Mouse (Mus musculus): Measurements from ENCODE around the gene Fhod1. TPM values are rescaled to one million over a fixed set of nuclear protein-coding genes. Genes with fewer than 3 reads are reported as not detected.
A peak's percentile ranks its signal among the peaks of the same experiment; 100 is the strongest.
"Not testable (repeated sequence)": the region's sequence is repeated elsewhere in the genome, so short reads cannot be mapped to it uniquely, and the experiment has no call there.

Fhod1 gene
- polyA plus RNA-seq, 1 experiment from 2014 or later, result 18.8 TPM

GRCm38 (mm10) chr8:105295256-105295655 is 52.5 kb downstream of the Fhod1 start:
- DNase-seq (no peak), ATAC-seq (ENCODE audit: insufficient read depth) (no peak)
- Histone ChIP-seq H3K27ac (ENCODE audit: low read depth) (peak overlapping the region; percentile 37; the same call in 1 of the 2 replicates), H3K4me2 (peak overlapping the region; percentile 49), H3K27me3 (ENCODE audit: insufficient read depth, low read length) (peaks cover 6% of the 10 kb centered on the region), H3K9me3 (ENCODE audit: low read depth, low read length) (no peaks in the 10 kb centered on the region), H3K36me3 (ENCODE audit: insufficient read depth) (peaks cover 18% of the 10 kb centered on the region), H3K9ac (peak overlapping the region; percentile 18; the same call in 1 of the 2 replicates), H3K4me1 (ENCODE audit: insufficient read depth) (0 out of 2 replicates have a peak, but pooled peaks cover 6% of the 10 kb centered on the region), H3K4me3 (ENCODE audit: low read depth, low read length) (peak overlapping the region; percentile 32)
- 56% methylated on average over 11 of the region's 11 CpGs for WGBS
- TF ChIP-seq CTCF (IDR thresholded peaks at IDR 0.05; ENCODE audit: low read depth), result no peak

GRCm38 (mm10) chr8:105294776-105295175 is 53.0 kb downstream of the Fhod1 start:
- Histone ChIP-seq H3K27ac (ENCODE audit: low read depth) (no peak overlapping the region), H3K9me3 (ENCODE audit: low read depth, low read length) (no peaks in the 10 kb centered on the region), H3K27me3 (ENCODE audit: insufficient read depth, low read length) (peaks cover 11% of the 10 kb centered on the region), H3K9ac (peak overlapping the region; percentile 18; the same call in 1 of the 2 replicates), H3K36me3 (ENCODE audit: insufficient read depth) (peaks cover 13% of the 10 kb centered on the region; the same call in 1 of the 2 replicates), H3K4me3 (ENCODE audit: low read depth, low read length) (peak overlapping the region; percentile 32), H3K4me1 (ENCODE audit: insufficient read depth) (0 out of 2 replicates have a peak, but pooled peaks cover 6% of the 10 kb centered on the region), H3K4me2 (peak overlapping the region; percentile 49)
- ATAC-seq (ENCODE audit: insufficient read depth) (no peak), DNase-seq (no peak)
- TF ChIP-seq CTCF (IDR thresholded peaks at IDR 0.05; ENCODE audit: low read depth), result no peak
- 55% methylated on average over 9 of the region's 9 CpGs for WGBS

GRCm38 (mm10) chr8:105293405-105293804 is 54.3 kb downstream of the Fhod1 start:
- WGBS, result 56% methylated on average over 19 of the region's 19 CpGs

GRCm38 (mm10) chr8:105292471-105292870 is 55.3 kb downstream of the Fhod1 start:
- Histone ChIP-seq H3K4me2 (no peak overlapping the region), H3K4me1 (ENCODE audit: insufficient read depth) (no peaks in the 10 kb centered on the region; the same call in 1 of the 2 replicates), H3K27me3 (ENCODE audit: insufficient read depth, low read length) (peaks cover 13% of the 10 kb centered on the region), H3K27ac (ENCODE audit: low read depth) (no peak overlapping the region), H3K4me3 (ENCODE audit: low read depth, low read length) (no peak overlapping the region), H3K9ac (no peak overlapping the region), H3K9me3 (ENCODE audit: low read depth, low read length) (no peaks in the 10 kb centered on the region), H3K36me3 (ENCODE audit: insufficient read depth) (no peaks in the 10 kb centered on the region)
- DNase-seq (no peak), ATAC-seq (ENCODE audit: insufficient read depth) (no peak)
- no peak for TF ChIP-seq CTCF (IDR thresholded peaks at IDR 0.05; ENCODE audit: low read depth)
- 72% methylated on average over 7 of the region's 7 CpGs for WGBS

More at GRCm38 (mm10) chr8:105293405-105293804, 54.3 kb downstream of the Fhod1 start:
- Histone ChIP-seq H3K27me3 (ENCODE audit: insufficient read depth, low read length) (peaks cover 13% of the 10 kb centered on the region), H3K9me3 (ENCODE audit: low read depth, low read length) (no peaks in the 10 kb centered on the region), H3K27ac (ENCODE audit: low read depth) (no peak overlapping the region), H3K9ac (no peak overlapping the region), H3K4me3 (ENCODE audit: low read depth, low read length) (no peak overlapping the region), H3K36me3 (ENCODE audit: insufficient read depth) (0 out of 2 replicates have a peak, but pooled peaks cover 2% of the 10 kb centered on the region), H3K4me2 (no peak overlapping the region), H3K4me1 (ENCODE audit: insufficient read depth) (0 out of 2 replicates have a peak, but pooled peaks cover 3% of the 10 kb centered on the region)
- no peak for TF ChIP-seq CTCF (IDR thresholded peaks at IDR 0.05; ENCODE audit: low read depth)
- DNase-seq, result no peak
- ATAC-seq (ENCODE audit: insufficient read depth), result no peak

GRCm38 (mm10) chr8:105291802-105292201 is 56.0 kb downstream of the Fhod1 start:
- not testable (repeated sequence) for ATAC-seq (ENCODE audit: insufficient read depth); H3K4me2 ChIP-seq; H3K4me1 ChIP-seq (ENCODE audit: insufficient read depth); H3K9ac ChIP-seq; H3K27ac ChIP-seq (ENCODE audit: low read depth); H3K9me3 ChIP-seq (ENCODE audit: low read depth, low read length); DNase-seq; H3K4me3 ChIP-seq (ENCODE audit: low read depth, low read length); H3K36me3 ChIP-seq (ENCODE audit: insufficient read depth)
- H3K27me3 ChIP-seq (ENCODE audit: insufficient read depth, low read length), result peaks cover 13% of the 10 kb centered on the region
- WGBS, result 67% methylated on average over 3 of the region's 3 CpGs
- peak; percentile 28 for TF ChIP-seq CTCF (IDR thresholded peaks at IDR 0.05; ENCODE audit: low read depth)

- 74% methylated on average over 8 of the region's 8 CpGs for WGBS
- not testable (repeated sequence) for H3K4me2 ChIP-seq; H3K36me3 ChIP-seq (ENCODE audit: insufficient read depth); H3K9ac ChIP-seq; H3K27ac ChIP-seq (ENCODE audit: low read depth); H3K4me1 ChIP-seq (ENCODE audit: insufficient read depth); DNase-seq; H3K4me3 ChIP-seq (ENCODE audit: low read depth, low read length); ATAC-seq (ENCODE audit: insufficient read depth); H3K9me3 ChIP-seq (ENCODE audit: low read depth, low read length)
- peaks cover 13% of the 10 kb centered on the region for H3K27me3 ChIP-seq (ENCODE audit: insufficient read depth, low read length)
Observed at GRCm38 (mm10) chr8:105291364-105291763, 56.4 kb downstream of the Fhod1 start.

- H3K4me3 ChIP-seq (ENCODE audit: low read depth, low read length), result no peak overlapping the region; the same call in 1 of the 2 replicates
- no peak overlapping the region for H3K27ac ChIP-seq (ENCODE audit: low read depth)
- H3K36me3 ChIP-seq (ENCODE audit: insufficient read depth), result no peaks in the 10 kb centered on the region
- ATAC-seq (ENCODE audit: insufficient read depth), result peak; percentile 1; the same call in 1 of the 2 replicates
- DNase-seq, result peak; percentile 98
- H3K4me1 ChIP-seq (ENCODE audit: insufficient read depth), result no peaks in the 10 kb centered on the region; the same call in 1 of the 2 replicates
- TF ChIP-seq CTCF (IDR thresholded peaks at IDR 0.05; ENCODE audit: low read depth), result peak; percentile 96
- H3K27me3 ChIP-seq (ENCODE audit: insufficient read depth, low read length), result peaks cover 13% of the 10 kb centered on the region
- no peak overlapping the region for H3K9ac ChIP-seq
- peak overlapping the region; percentile 84 for H3K4me2 ChIP-seq
- no peaks in the 10 kb centered on the region for H3K9me3 ChIP-seq (ENCODE audit: low read depth, low read length)
- WGBS, result 7% methylated on average over 31 of the region's 31 CpGs
Observed at GRCm38 (mm10) chr8:105290554-105291314, 57.0 kb downstream of the Fhod1 start.
